Mouse (Mus musculus) myocyte (in vitro differentiated cells): ENCODE measurements at regions not wholly inside any gene's neighbourhood (a gene's known extent, or its start where the extent isn't known, plus 50 kb on each side); places are given as distances from the start of the nearest gene placed in this dataset.

Experiments used
- H3K27me3 ChIP-seq: one replicate; pipeline ENCODE4 v1.6.1; 2011; ENCODE audit not compliant: control insufficient read depth, insufficient read depth, insufficient read length
- H3K36me3 ChIP-seq: one replicate; pipeline ENCODE4 v1.6.1; 2011; ENCODE audit not compliant: control insufficient read depth, insufficient read depth
- H3K4me2 ChIP-seq: one replicate; pipeline ENCODE4 v1.6.1; 2011; ENCODE audit warnings: low read depth, control low read depth
- H3K4me3 ChIP-seq: one replicate; pipeline ENCODE4 v1.5.1; 2011; ENCODE audit warnings: mild to moderate bottlenecking, control low read depth, moderate library complexity
- H3K79me2 ChIP-seq: one replicate; pipeline ENCODE4 v1.6.1; 2011; ENCODE audit not compliant: control insufficient read depth, insufficient read depth
- H3ac ChIP-seq: one replicate; pipeline ENCODE4 v1.6.1; 2011; ENCODE audit not compliant: control insufficient read depth, insufficient read length
- CEBPB ChIP-seq: IDR thresholded peaks from 2 replicates; pipeline ENCODE4 v1.6.1; 2011; ENCODE audit warnings: mild to moderate bottlenecking, moderate library complexity; ENCODE audit not compliant: poor library complexity, insufficient read depth, severe bottlenecking
- E2F4 ChIP-seq: IDR thresholded peaks from one replicate; pipeline ENCODE4 v1.6.1; 2011; ENCODE audit warnings: mild to moderate bottlenecking, control low read depth, moderate library complexity; ENCODE audit not compliant: insufficient read depth
- MAX ChIP-seq: IDR thresholded peaks from one replicate; pipeline ENCODE4 v1.6.1; 2011; ENCODE audit warnings: low read depth, mild to moderate bottlenecking, control low read depth
- MYOD1 ChIP-seq, 3 experiments: IDR thresholded peaks; one replicate each; pipeline ENCODE4 v1.6.1; 2011; ENCODE audit warnings: control low read depth in 2 of 3, low read depth in 2 of 3, mild to moderate bottlenecking in 2 of 3, moderate library complexity in 1 of 3; ENCODE audit not compliant: insufficient read length in 2 of 3, control insufficient read depth in 1 of 3
- MYOG ChIP-seq, 3 experiments: IDR thresholded peaks; one replicate each; pipeline ENCODE4 v1.6.1; 2011; ENCODE audit warnings: control low read depth in 2 of 3, low read depth in 2 of 3, mild to moderate bottlenecking in 2 of 3; ENCODE audit not compliant: insufficient read length in 2 of 3, control insufficient read depth in 1 of 3, insufficient read depth in 1 of 3
- POLR2A ChIP-seq: IDR thresholded peaks from one replicate; pipeline ENCODE4 v1.6.1; 2011; ENCODE audit warnings: low read depth, mild to moderate bottlenecking, control low read depth, moderate library complexity; ENCODE audit not compliant: insufficient read length
- POLR2AphosphoS2 ChIP-seq: IDR thresholded peaks from one replicate; pipeline ENCODE4 v1.6.1; 2011; ENCODE audit warnings: low read depth, control low read depth; ENCODE audit not compliant: insufficient read length
- REST ChIP-seq: IDR thresholded peaks from one replicate; pipeline ENCODE4 v1.6.1; 2011; ENCODE audit warnings: mild to moderate bottlenecking, control low read depth, moderate library complexity; ENCODE audit not compliant: insufficient read depth, insufficient read length
- SRF ChIP-seq: IDR thresholded peaks from one replicate; pipeline ENCODE4 v1.6.1; 2011; ENCODE audit warnings: low read depth; ENCODE audit not compliant: control insufficient read depth, insufficient read length
- TCF12 ChIP-seq: IDR thresholded peaks from one replicate; pipeline ENCODE4 v1.6.1; 2011; ENCODE audit warnings: mild to moderate bottlenecking, control low read depth; ENCODE audit not compliant: poor library complexity, insufficient read depth, severe bottlenecking
- TCF3 ChIP-seq: IDR thresholded peaks from one replicate; pipeline ENCODE4 v1.6.1; 2011; ENCODE audit warnings: low read depth, control low read depth; ENCODE audit not compliant: insufficient read length
- USF1 ChIP-seq: IDR thresholded peaks from one replicate; pipeline ENCODE4 v1.6.1; 2011; ENCODE audit warnings: low read depth, mild to moderate bottlenecking, control low read depth, moderate library complexity

- no peak overlapping the region for H3K4me2 ChIP-seq
- H3K79me2 ChIP-seq, result no peaks in the 10 kb centered on the region
- no peak overlapping the region for H3K4me3 ChIP-seq
- H3K27me3 ChIP-seq, result no peaks in the 10 kb centered on the region
- H3ac ChIP-seq, result no peak overlapping the region
- no peaks in the 10 kb centered on the region for H3K36me3 ChIP-seq
- TF ChIP-seq CEBPB (no peak), SRF (no peak), TCF12 (no peak), POLR2AphosphoS2 (no peak), REST (no peak), MYOD1 (IDR thresholded peaks at IDR 0.05; ENCODE audit: control insufficient read depth in 1 of 3, insufficient read length in 2 of 3, low read depth in 2 of 3) (no peak), E2F4 (no peak), USF1 (no peak), TCF3 (no peak), MYOG (IDR thresholded peaks at IDR 0.05; ENCODE audit: control insufficient read depth in 1 of 3, insufficient read depth in 1 of 3, insufficient read length in 2 of 3, low read depth in 2 of 3) (no peak), MAX (no peak), POLR2A (no peak)
Measured at GRCm38 (mm10) chr10:96493706-96494105, 123.1 kb upstream of the Btg1 start.

- Histone ChIP-seq H3ac (no peak overlapping the region), H3K4me2 (no peak overlapping the region), H3K4me3 (no peak overlapping the region), H3K79me2 (no peaks in the 10 kb centered on the region), H3K36me3 (no peaks in the 10 kb centered on the region), H3K27me3 (no peaks in the 10 kb centered on the region)
- TF ChIP-seq TCF3, result no peak
- TF ChIP-seq SRF, result no peak
- no peak for TF ChIP-seq MYOD1 (IDR thresholded peaks at IDR 0.05; ENCODE audit: control insufficient read depth in 1 of 3, insufficient read length in 2 of 3, low read depth in 2 of 3)
- TF ChIP-seq USF1, result no peak
- no peak for TF ChIP-seq MYOG (IDR thresholded peaks at IDR 0.05; ENCODE audit: control insufficient read depth in 1 of 3, insufficient read depth in 1 of 3, insufficient read length in 2 of 3, low read depth in 2 of 3)
- TF ChIP-seq REST, result no peak
- TF ChIP-seq MAX, result no peak
- no peak for TF ChIP-seq E2F4
- TF ChIP-seq CEBPB, result no peak
- TF ChIP-seq POLR2A, result no peak
- TF ChIP-seq POLR2AphosphoS2, result no peak
- no peak for TF ChIP-seq TCF12
Measured at GRCm38 (mm10) chr10:96496700-96497099, 120.1 kb upstream of the Btg1 start.

- Histone ChIP-seq H3K36me3 (no peaks in the 10 kb centered on the region), H3K79me2 (no peaks in the 10 kb centered on the region), H3ac (no peak overlapping the region), H3K27me3 (no peaks in the 10 kb centered on the region), H3K4me3 (no peak overlapping the region), H3K4me2 (no peak overlapping the region)
- TF ChIP-seq MYOG (IDR thresholded peaks at IDR 0.05; ENCODE audit: control insufficient read depth in 1 of 3, insufficient read depth in 1 of 3, insufficient read length in 2 of 3, low read depth in 2 of 3) (no peak), CEBPB (no peak), SRF (no peak), USF1 (no peak), MYOD1 (IDR thresholded peaks at IDR 0.05; ENCODE audit: control insufficient read depth in 1 of 3, insufficient read length in 2 of 3, low read depth in 2 of 3) (no peak), E2F4 (no peak), REST (no peak), POLR2A (no peak), TCF12 (no peak), POLR2AphosphoS2 (no peak), MAX (no peak), TCF3 (no peak)
Measured at GRCm38 (mm10) chr10:96497482-96497881, 119.3 kb upstream of the Btg1 start.

GRCm38 (mm10) chr10:96499274-96499673 is 117.5 kb upstream of the Btg1 start:
- Histone ChIP-seq H3K4me3 (no peak overlapping the region), H3K79me2 (no peaks in the 10 kb centered on the region), H3K4me2 (no peak overlapping the region), H3ac (no peak overlapping the region), H3K36me3 (no peaks in the 10 kb centered on the region), H3K27me3 (no peaks in the 10 kb centered on the region)
- TF ChIP-seq SRF (no peak), CEBPB (no peak), E2F4 (no peak), POLR2A (no peak), REST (no peak), POLR2AphosphoS2 (no peak), TCF3 (no peak), MYOD1 (IDR thresholded peaks at IDR 0.05; ENCODE audit: control insufficient read depth in 1 of 3, insufficient read length in 2 of 3, low read depth in 2 of 3) (no peak), MYOG (IDR thresholded peaks at IDR 0.05; ENCODE audit: control insufficient read depth in 1 of 3, insufficient read depth in 1 of 3, insufficient read length in 2 of 3, low read depth in 2 of 3) (no peak), TCF12 (no peak), USF1 (no peak), MAX (no peak)

GRCm38 (mm10) chr10:96502090-96502728 is 114.6 kb upstream of the Btg1 start:
- Histone ChIP-seq H3K79me2 (no peaks in the 10 kb centered on the region), H3K4me3 (no peak overlapping the region), H3K36me3 (no peaks in the 10 kb centered on the region), H3K4me2 (no peak overlapping the region), H3ac (no peak overlapping the region), H3K27me3 (no peaks in the 10 kb centered on the region)
- no peak for TF ChIP-seq USF1
- no peak for TF ChIP-seq REST
- TF ChIP-seq POLR2A, result no peak
- TF ChIP-seq SRF, result no peak
- TF ChIP-seq POLR2AphosphoS2, result no peak
- TF ChIP-seq TCF3, result no peak
- no peak for TF ChIP-seq CEBPB
- no peak for TF ChIP-seq E2F4
- TF ChIP-seq MYOG (IDR thresholded peaks at IDR 0.05; ENCODE audit: control insufficient read depth in 1 of 3, insufficient read depth in 1 of 3, insufficient read length in 2 of 3, low read depth in 2 of 3), result no peak
- TF ChIP-seq TCF12, result no peak
- no peak for TF ChIP-seq MAX
- TF ChIP-seq MYOD1 (IDR thresholded peaks at IDR 0.05; ENCODE audit: control insufficient read depth in 1 of 3, insufficient read length in 2 of 3, low read depth in 2 of 3), result no peak
